Mouse (Mus musculus): ENCODE results near the gene Actl11. TPM values are rescaled to one million over a fixed set of nuclear protein-coding genes. Genes with fewer than 3 reads are reported as not detected.
A peak's percentile ranks its signal among the peaks of the same experiment; 100 is the strongest.

The Actl11 gene
- polyA plus RNA-seq, 1 experiment from 2014 or later = not detected

DNA sequence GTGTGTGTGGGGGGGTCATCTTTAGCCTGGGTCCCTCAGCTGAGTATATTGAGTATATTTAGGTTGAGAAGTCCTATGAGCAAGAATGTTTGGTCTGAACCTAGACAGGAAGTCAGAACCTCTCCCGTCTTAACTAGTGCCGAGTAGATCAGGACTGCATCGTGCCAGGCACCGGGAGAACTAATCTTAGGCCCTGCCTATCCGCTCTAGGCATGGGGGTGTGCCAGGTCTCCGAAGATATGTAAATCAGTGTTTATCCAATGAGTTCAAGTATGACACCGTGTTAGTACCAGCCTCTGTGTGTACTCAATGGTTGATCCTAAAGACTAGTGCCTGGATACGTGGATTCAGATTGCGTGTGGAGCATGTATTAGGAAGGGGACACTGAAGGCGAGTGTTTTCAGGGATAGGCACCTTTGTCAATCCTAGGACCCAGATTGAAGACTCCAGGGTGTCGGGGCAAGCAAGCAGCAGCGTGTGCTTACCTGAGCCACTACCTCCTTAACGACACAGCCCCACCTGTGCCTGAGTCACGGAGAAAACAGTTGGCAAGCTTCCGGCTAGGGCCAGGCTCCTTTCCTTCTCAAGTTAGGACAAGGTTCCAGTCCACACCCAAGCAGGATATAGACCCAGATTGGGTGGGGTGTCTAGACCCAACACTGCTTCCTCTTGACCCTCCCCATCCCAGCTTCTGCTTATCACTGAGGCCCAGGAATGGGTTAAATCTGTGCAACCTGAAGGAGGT is 18.1 kb upstream of the Actl11 start:
- WGBS = 90% methylated on average over 15 of the region's 15 CpGs
- Histone ChIP-seq H3K27me3 (ENCODE audit: control insufficient read depth, insufficient read depth, low read length) (no peaks in the 10 kb centered on the region; the same call in 1 of the 2 replicates), H3K4me2 (ENCODE audit: low read depth, low read length, severe bottlenecking) (no peak overlapping the region), H3K4me3 (ENCODE audit: low read depth, low read length) (no peak overlapping the region), H3K4me1 (replicated peaks; ENCODE audit: control insufficient read depth, insufficient read depth, low read length) (peaks cover 13% of the 10 kb centered on the region), H3K27ac (ENCODE audit: low read depth, low read length) (no peak overlapping the region), H3K9me3 (ENCODE audit: control insufficient read depth, low read length) (no peaks in the 10 kb centered on the region), H3K9ac (ENCODE audit: low read length) (no peak overlapping the region), H3K36me3 (ENCODE audit: control insufficient read depth, insufficient read depth, low read length) (no peaks in the 10 kb centered on the region)
- ATAC-seq (replicated peaks; ENCODE audit: low FRiP score) = no peak
- no peak for DNase-seq (ENCODE audit: low spot score)

DNA sequence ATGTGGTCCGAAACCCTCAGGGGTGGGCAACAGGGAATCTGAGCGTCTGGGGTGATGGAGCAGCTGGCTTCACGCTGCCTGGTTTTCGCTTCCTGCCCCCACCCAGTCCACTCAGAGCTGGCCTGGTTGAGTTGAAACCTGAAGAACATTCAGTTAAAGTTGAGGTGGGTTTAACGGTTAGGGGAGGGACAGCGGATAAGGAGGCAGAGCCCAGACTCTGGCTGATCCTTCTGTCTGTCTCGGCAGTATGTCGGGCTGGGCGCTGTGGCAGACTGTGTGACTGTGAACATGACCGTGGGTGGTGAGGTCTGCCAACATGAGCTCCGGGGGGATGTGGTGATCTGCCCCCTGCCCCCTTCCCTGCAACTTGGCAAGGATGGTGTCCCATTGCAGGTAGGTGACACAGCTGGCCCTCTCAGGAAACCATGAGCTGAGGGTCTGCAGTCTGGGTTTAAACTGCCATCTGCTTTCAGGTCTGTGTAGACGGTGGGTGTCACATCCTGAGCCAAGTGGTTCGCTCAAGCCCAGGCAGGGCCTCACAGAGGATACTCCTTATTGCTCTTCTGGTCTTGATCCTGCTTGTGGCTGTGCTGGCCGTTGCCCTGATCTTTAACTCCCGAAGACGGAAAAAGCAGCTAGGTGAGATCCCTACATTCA is 13.4 kb upstream of the Actl11 start:
- Histone ChIP-seq H3K36me3 (ENCODE audit: control insufficient read depth, insufficient read depth, low read length) (no peaks in the 10 kb centered on the region), H3K4me1 (replicated peaks; ENCODE audit: control insufficient read depth, insufficient read depth, low read length) (peaks cover 3% of the 10 kb centered on the region; the same call in 1 of the 2 replicates), H3K27me3 (ENCODE audit: control insufficient read depth, insufficient read depth, low read length) (no peaks in the 10 kb centered on the region), H3K9me3 (ENCODE audit: control insufficient read depth, low read length) (no peaks in the 10 kb centered on the region), H3K4me2 (ENCODE audit: low read depth, low read length, severe bottlenecking) (no peak overlapping the region), H3K9ac (ENCODE audit: low read length) (no peak overlapping the region), H3K27ac (ENCODE audit: low read depth, low read length) (no peak overlapping the region), H3K4me3 (ENCODE audit: low read depth, low read length) (no peak overlapping the region)
- no peak for ATAC-seq (replicated peaks; ENCODE audit: low FRiP score)
- 85% methylated on average over 16 of the region's 16 CpGs for WGBS
- DNase-seq (ENCODE audit: low spot score) = no peak

DNA sequence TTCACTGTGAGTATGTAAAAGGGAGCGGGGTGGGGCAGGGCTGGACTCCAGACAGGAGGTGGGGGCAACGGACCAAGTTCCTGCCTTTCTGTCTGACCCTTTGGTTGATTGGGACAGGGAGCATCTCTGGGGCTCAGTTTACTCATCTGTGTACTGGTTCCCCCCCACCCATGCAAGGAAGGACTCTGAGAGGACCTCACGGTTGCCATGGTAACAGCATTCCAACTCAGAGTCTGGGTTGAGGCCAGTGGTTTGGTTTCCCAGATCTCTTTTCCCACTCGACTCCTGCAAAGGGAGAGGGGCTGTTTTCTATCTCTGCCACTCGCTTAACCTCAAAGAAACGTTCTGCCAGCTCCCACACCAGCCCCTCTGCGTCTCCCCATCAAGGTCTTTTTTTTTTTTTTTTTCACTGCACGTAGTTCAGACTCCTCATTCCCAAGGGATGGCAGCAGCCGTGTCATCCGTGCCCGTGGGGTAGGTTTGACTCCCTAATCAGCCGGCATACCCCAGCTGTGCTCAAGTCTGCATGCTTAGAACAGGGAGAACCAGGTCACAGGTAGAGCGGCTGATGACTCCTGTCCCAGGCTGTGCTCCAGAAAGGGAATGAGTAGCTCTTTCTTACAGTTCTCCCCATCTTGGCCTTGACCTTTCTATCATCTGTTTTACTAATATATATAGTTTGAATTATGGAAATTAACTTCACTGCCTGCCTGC is 10.2 kb upstream of the Actl11 start:
- H3K27me3 ChIP-seq (ENCODE audit: control insufficient read depth, insufficient read depth, low read length) = no peaks in the 10 kb centered on the region
- DNase-seq (ENCODE audit: low spot score) (no peak), ATAC-seq (replicated peaks; ENCODE audit: low FRiP score) (no peak)
- no peaks in the 10 kb centered on the region for H3K36me3 ChIP-seq (ENCODE audit: control insufficient read depth, insufficient read depth, low read length)
- no peak overlapping the region for H3K4me2 ChIP-seq (ENCODE audit: low read depth, low read length, severe bottlenecking)
- no peak overlapping the region for H3K27ac ChIP-seq (ENCODE audit: low read depth, low read length)
- H3K4me3 ChIP-seq (ENCODE audit: low read depth, low read length) = no peak overlapping the region
- H3K4me1 ChIP-seq (replicated peaks; ENCODE audit: control insufficient read depth, insufficient read depth, low read length) = peaks cover 3% of the 10 kb centered on the region; the same call in 1 of the 2 replicates
- WGBS = 49% methylated on average over 13 of the region's 13 CpGs
- H3K9ac ChIP-seq (ENCODE audit: low read length) = no peak overlapping the region
- no peaks in the 10 kb centered on the region for H3K9me3 ChIP-seq (ENCODE audit: control insufficient read depth, low read length)

DNA sequence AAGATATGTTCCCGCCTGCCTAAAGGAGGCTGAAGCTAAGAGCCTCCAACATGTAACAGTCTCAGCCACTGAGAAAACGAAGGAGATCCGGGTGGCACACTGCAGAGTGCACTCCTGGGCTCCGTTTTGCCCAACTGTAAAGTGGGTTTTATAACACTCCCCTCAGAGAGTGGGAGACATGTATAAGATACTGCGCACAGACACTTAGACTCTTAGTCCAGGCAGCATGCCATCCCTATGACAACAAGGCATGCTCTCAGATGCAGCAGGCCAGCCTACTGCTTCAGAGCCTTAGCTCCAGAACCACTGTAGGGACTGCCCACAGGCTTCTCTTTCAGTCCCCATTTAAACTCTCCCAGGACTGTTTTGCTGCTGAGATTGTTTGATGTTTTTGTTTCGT is 9.4 kb upstream of the Actl11 start:
- no peak for DNase-seq (ENCODE audit: low spot score)
- no peak for ATAC-seq (replicated peaks; ENCODE audit: low FRiP score)
- Histone ChIP-seq H3K4me2 (ENCODE audit: low read depth, low read length, severe bottlenecking) (no peak overlapping the region), H3K9me3 (ENCODE audit: control insufficient read depth, low read length) (no peaks in the 10 kb centered on the region), H3K4me1 (replicated peaks; ENCODE audit: control insufficient read depth, insufficient read depth, low read length) (peaks cover 3% of the 10 kb centered on the region; the same call in 1 of the 2 replicates), H3K27ac (ENCODE audit: low read depth, low read length) (no peak overlapping the region), H3K27me3 (ENCODE audit: control insufficient read depth, insufficient read depth, low read length) (no peaks in the 10 kb centered on the region), H3K36me3 (ENCODE audit: control insufficient read depth, insufficient read depth, low read length) (no peaks in the 10 kb centered on the region), H3K4me3 (ENCODE audit: low read depth, low read length) (no peak overlapping the region), H3K9ac (ENCODE audit: low read length) (no peak overlapping the region)
- 82% methylated on average over 6 of the region's 6 CpGs for WGBS

DNA sequence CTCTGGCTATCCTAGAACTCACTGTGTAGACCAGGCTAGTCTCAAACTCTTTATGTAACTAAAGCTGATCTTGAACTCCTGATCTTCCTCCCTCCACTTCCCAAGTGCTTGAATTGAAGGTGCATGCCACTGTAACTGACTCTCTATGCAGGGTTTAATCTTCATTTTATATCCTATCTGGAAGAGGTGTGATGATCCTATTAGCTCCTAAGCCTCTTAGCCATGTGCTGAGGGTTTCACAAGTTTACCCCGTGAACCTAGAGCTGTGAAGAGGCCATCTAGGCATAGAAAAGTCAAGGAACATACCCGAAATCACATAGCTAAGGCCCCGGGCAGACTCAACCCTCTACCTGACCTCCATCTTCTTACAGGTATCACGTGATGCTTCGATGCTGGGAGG is 8.8 kb upstream of the Actl11 start:
- WGBS = 85% methylated on average over 5 of the region's 5 CpGs
- H3K9ac ChIP-seq (ENCODE audit: low read length) = no peak overlapping the region
- H3K27me3 ChIP-seq (ENCODE audit: control insufficient read depth, insufficient read depth, low read length) = no peaks in the 10 kb centered on the region
- no peaks in the 10 kb centered on the region for H3K36me3 ChIP-seq (ENCODE audit: control insufficient read depth, insufficient read depth, low read length)
- no peak for ATAC-seq (replicated peaks; ENCODE audit: low FRiP score)
- H3K4me3 ChIP-seq (ENCODE audit: low read depth, low read length) = no peak overlapping the region
- H3K4me1 ChIP-seq (replicated peaks; ENCODE audit: control insufficient read depth, insufficient read depth, low read length) = peaks cover 3% of the 10 kb centered on the region; the same call in 1 of the 2 replicates
- no peak for DNase-seq (ENCODE audit: low spot score)
- H3K9me3 ChIP-seq (ENCODE audit: control insufficient read depth, low read length) = no peaks in the 10 kb centered on the region
- no peak overlapping the region for H3K27ac ChIP-seq (ENCODE audit: low read depth, low read length)
- no peak overlapping the region for H3K4me2 ChIP-seq (ENCODE audit: low read depth, low read length, severe bottlenecking)

DNA sequence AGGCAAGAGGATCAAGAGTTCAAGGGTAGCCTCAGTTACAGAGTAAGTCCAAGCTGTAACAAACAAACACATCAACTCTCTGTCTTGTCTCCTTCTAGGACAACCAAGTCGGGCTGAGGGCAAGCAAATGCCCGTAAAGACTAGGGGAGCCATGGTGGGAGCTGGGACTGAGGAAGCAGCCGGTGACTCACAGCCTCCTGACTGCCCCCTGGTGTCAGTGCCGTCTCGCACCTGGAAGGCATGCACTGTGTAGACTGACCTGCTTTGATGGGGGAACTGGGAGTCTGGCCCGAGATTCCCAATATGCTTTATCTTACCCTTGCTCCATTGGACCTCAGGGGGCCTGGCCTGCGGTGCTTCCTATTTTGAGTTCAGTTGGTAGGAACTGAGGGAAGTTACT is 5.2 kb upstream of the Actl11 start:
- Histone ChIP-seq H3K4me1 (replicated peaks; ENCODE audit: control insufficient read depth, insufficient read depth, low read length) (peaks cover 3% of the 10 kb centered on the region; the same call in 1 of the 2 replicates), H3K36me3 (ENCODE audit: control insufficient read depth, insufficient read depth, low read length) (no peaks in the 10 kb centered on the region), H3K9me3 (ENCODE audit: control insufficient read depth, low read length) (no peaks in the 10 kb centered on the region), H3K27ac (ENCODE audit: low read depth, low read length) (no peak overlapping the region), H3K4me2 (ENCODE audit: low read depth, low read length, severe bottlenecking) (no peak overlapping the region), H3K27me3 (ENCODE audit: control insufficient read depth, insufficient read depth, low read length) (no peaks in the 10 kb centered on the region), H3K9ac (ENCODE audit: low read length) (no peak overlapping the region), H3K4me3 (ENCODE audit: low read depth, low read length) (no peak overlapping the region)
- 36% methylated on average over 7 of the region's 7 CpGs for whole genome bisulfite sequencing
- ATAC-seq (replicated peaks; ENCODE audit: low FRiP score) (no peak), DNase-seq (ENCODE audit: low spot score) (peak; percentile 67)

DNA sequence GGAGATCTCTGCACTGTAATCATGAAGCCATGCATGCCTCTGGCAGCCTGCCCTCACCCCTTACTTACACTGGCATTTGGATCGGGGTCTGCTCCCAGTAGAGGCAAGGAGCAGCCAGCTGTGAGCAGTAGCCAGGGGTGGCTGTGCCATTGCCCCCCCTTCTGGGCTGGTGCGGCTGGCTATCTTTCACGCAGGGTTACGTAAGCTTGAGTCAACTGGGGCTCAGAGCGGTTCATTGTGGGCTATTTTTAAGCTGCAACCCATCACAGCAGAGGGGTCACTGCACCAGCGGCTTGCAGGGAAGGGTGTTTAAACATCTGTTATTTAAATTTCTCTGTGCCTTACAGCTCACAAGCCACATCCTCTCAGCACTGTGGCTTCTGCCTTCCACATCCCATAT is 4.3 kb upstream of the Actl11 start:
- no peak for DNase-seq (ENCODE audit: low spot score)
- no peaks in the 10 kb centered on the region for H3K27me3 ChIP-seq (ENCODE audit: control insufficient read depth, insufficient read depth, low read length)
- WGBS = 62% methylated on average over 6 of the region's 6 CpGs
- H3K4me1 ChIP-seq (replicated peaks; ENCODE audit: control insufficient read depth, insufficient read depth, low read length) = 0 out of 2 replicates have a peak, but pooled peaks cover 2% of the 10 kb centered on the region
- H3K36me3 ChIP-seq (ENCODE audit: control insufficient read depth, insufficient read depth, low read length) = no peaks in the 10 kb centered on the region
- no peaks in the 10 kb centered on the region for H3K9me3 ChIP-seq (ENCODE audit: control insufficient read depth, low read length)
- no peak overlapping the region for H3K4me2 ChIP-seq (ENCODE audit: low read depth, low read length, severe bottlenecking)
- H3K27ac ChIP-seq (ENCODE audit: low read depth, low read length) = no peak overlapping the region
- no peak overlapping the region for H3K9ac ChIP-seq (ENCODE audit: low read length)
- no peak overlapping the region for H3K4me3 ChIP-seq (ENCODE audit: low read depth, low read length)
- ATAC-seq (replicated peaks; ENCODE audit: low FRiP score) = no peak

DNA sequence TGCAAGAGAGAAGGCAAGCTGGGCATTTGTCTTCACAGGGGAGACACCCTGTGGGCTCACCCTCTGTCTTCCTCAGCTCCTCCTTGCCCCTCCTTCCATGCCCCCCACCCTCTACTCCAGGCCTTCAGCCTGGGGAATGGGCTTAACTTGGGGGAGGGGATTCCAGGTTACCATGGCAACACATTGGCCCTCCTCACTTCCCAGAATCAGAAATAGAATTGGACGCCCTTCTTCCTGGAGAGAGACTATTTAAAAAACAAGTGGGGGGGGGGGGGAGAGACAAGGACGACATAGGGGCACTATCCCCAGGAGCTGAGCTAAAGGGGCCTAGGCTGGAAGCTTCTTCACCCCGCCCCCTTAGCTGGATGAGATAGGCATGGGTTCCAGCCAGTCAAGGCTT is 3.0 kb upstream of the Actl11 start:
- Histone ChIP-seq H3K4me1 (replicated peaks; ENCODE audit: control insufficient read depth, insufficient read depth, low read length) (0 out of 2 replicates have a peak, but pooled peaks cover 2% of the 10 kb centered on the region), H3K36me3 (ENCODE audit: control insufficient read depth, insufficient read depth, low read length) (no peaks in the 10 kb centered on the region), H3K4me2 (ENCODE audit: low read depth, low read length, severe bottlenecking) (no peak overlapping the region), H3K27ac (ENCODE audit: low read depth, low read length) (no peak overlapping the region), H3K27me3 (ENCODE audit: control insufficient read depth, insufficient read depth, low read length) (no peaks in the 10 kb centered on the region), H3K9me3 (ENCODE audit: control insufficient read depth, low read length) (no peaks in the 10 kb centered on the region), H3K4me3 (ENCODE audit: low read depth, low read length) (no peak overlapping the region), H3K9ac (ENCODE audit: low read length) (no peak overlapping the region)
- 24% methylated on average over 3 of the region's 3 CpGs for WGBS
- no peak for DNase-seq (ENCODE audit: low spot score)
- ATAC-seq (replicated peaks; ENCODE audit: low FRiP score) = no peak
